Mouse (Mus musculus) midbrain, embryonic 14.5 days (tissue): Measurements from ENCODE around the gene Hsd11b2. TPM values are rescaled to one million over a fixed set of nuclear protein-coding genes. Genes with fewer than 3 reads are reported as not detected.

Experiments
- ATAC-seq: fragments of 200-750 bp; cut with Nextera tagmentation; 2 replicates; pipeline ENCODE4 v1.8.0; 2017; ENCODE audit warnings: moderate number of reproducible peaks, moderate library complexity; ENCODE audit not compliant: low FRiP score, low TSS enrichment
- DNase-seq: peaks from one replicate; pipeline ENCODE4 v3.0.0-alpha.2; 2015
- H3K27ac ChIP-seq: fragments of 300-500 bp; sonication (generic); replicated peaks from 2 replicates; pipeline ENCODE4 v1.5.1; 2014; ENCODE audit warnings: mild to moderate bottlenecking, low read depth, low read length, moderate library complexity
- H3K27me3 ChIP-seq: fragments of 300-500 bp; sonication (generic); 2 replicates; pipeline ENCODE4 v1.6.1; 2014; ENCODE audit warnings: low read length, control low read depth, mixed read lengths; ENCODE audit not compliant: control insufficient read depth, insufficient read depth
- H3K36me3 ChIP-seq: fragments of 300-500 bp; sonication (generic); 2 replicates; pipeline ENCODE4 v1.6.1; 2014; ENCODE audit warnings: low read length, control low read depth; ENCODE audit not compliant: control insufficient read depth, insufficient read depth
- H3K4me1 ChIP-seq: fragments of 300-500 bp; sonication (generic); 2 replicates; pipeline ENCODE4 v1.6.1; 2014; ENCODE audit warnings: mild to moderate bottlenecking, antibody characterized with exemption, low read length, control low read depth; ENCODE audit not compliant: control insufficient read depth, insufficient read depth
- H3K4me2 ChIP-seq: fragments of 300-500 bp; sonication (generic); 2 replicates; pipeline ENCODE4 v1.6.1; 2014; ENCODE audit warnings: mild to moderate bottlenecking, low read length, moderate library complexity
- H3K4me3 ChIP-seq: fragments of 300-500 bp; sonication (generic); replicated peaks from 2 replicates; pipeline ENCODE4 v1.5.1; 2014; ENCODE audit warnings: low read depth, low read length
- H3K9ac ChIP-seq: fragments of 300-500 bp; sonication (generic); replicated peaks from 2 replicates; pipeline ENCODE4 v1.6.1; 2014; ENCODE audit warnings: mild to moderate bottlenecking, low read length, moderate library complexity
- H3K9me3 ChIP-seq: fragments of 300-500 bp; sonication (generic); 2 replicates; pipeline ENCODE4 v1.6.1; 2016; ENCODE audit warnings: low read length, control low read depth, mixed read lengths; ENCODE audit not compliant: control insufficient read depth
- WGBS: fragments of 180-500 bp; shearing (Covaris S2); extraction: QIAGEN DNeasy Blood & Tissue Kit; methylation state at CpG from one replicate; pipeline ENCODE4 v1.1.7; 2014; 5-methylcytosine and 5-hydroxymethylcytosine counted together
- polyA plus RNA-seq: library from polyadenylated mRNA; unstranded; fragments of >200 nt; fragmentation: Nextera tagmentation; extraction: Ambion mirVana; gene quantifications from 2 replicates; pipeline ENCODE4 v1.2.1, GENCODE M21; 2014

Gene Hsd11b2
- polyA plus RNA-seq, 1 experiment from 2014 or later, result 9.7 TPM

GRCm38 (mm10) chr8:105537011-105537677 lies 18.6 kb downstream of the Hsd11b2 start:
- Histone ChIP-seq H3K27ac (no peak overlapping the region), H3K4me2 (no peak overlapping the region), H3K4me3 (no peak overlapping the region), H3K36me3 (peaks cover 52% of the 10 kb centered on the region), H3K4me1 (no peaks in the 10 kb centered on the region), H3K9me3 (no peaks in the 10 kb centered on the region), H3K9ac (no peak overlapping the region), H3K27me3 (no peaks in the 10 kb centered on the region)
- WGBS, result 91% methylated on average over 6 of the region's 6 CpGs
- ATAC-seq, result no peak
- no peak for DNase-seq

- Histone ChIP-seq H3K4me2 (no peak overlapping the region), H3K9ac (no peak overlapping the region), H3K4me1 (no peaks in the 10 kb centered on the region), H3K27me3 (no peaks in the 10 kb centered on the region), H3K27ac (no peak overlapping the region), H3K36me3 (peaks cover 52% of the 10 kb centered on the region), H3K9me3 (no peaks in the 10 kb centered on the region), H3K4me3 (no peak overlapping the region)
- ATAC-seq (no peak), DNase-seq (no peak)
- WGBS, result 91% methylated on average over 4 of the region's 4 CpGs
Observed at GRCm38 (mm10) chr8:105538940-105539339, 20.4 kb downstream of the Hsd11b2 start.

GRCm38 (mm10) chr8:105542032-105542656 lies 23.6 kb downstream of the Hsd11b2 start:
- Histone ChIP-seq H3K4me3 (no peak overlapping the region), H3K4me1 (no peaks in the 10 kb centered on the region), H3K4me2 (no peak overlapping the region), H3K27me3 (no peaks in the 10 kb centered on the region), H3K9ac (no peak overlapping the region), H3K9me3 (no peaks in the 10 kb centered on the region), H3K36me3 (peaks cover 29% of the 10 kb centered on the region), H3K27ac (no peak overlapping the region)
- WGBS, result 90% methylated on average over 3 of the region's 3 CpGs
- DNase-seq, result no peak
- ATAC-seq, result no peak

- ATAC-seq (no peak), DNase-seq (no peak)
- H3K27ac ChIP-seq, result no peak overlapping the region
- no peaks in the 10 kb centered on the region for H3K9me3 ChIP-seq
- peaks cover 22% of the 10 kb centered on the region for H3K36me3 ChIP-seq
- no peak overlapping the region for H3K4me2 ChIP-seq
- no peak overlapping the region for H3K9ac ChIP-seq
- no peaks in the 10 kb centered on the region for H3K4me1 ChIP-seq
- no peak overlapping the region for H3K4me3 ChIP-seq
- no peaks in the 10 kb centered on the region for H3K27me3 ChIP-seq
- WGBS, result over 99% methylated on average over 2 of the region's 2 CpGs
Observed at GRCm38 (mm10) chr8:105542808-105543207, 24.3 kb downstream of the Hsd11b2 start.

- ATAC-seq (no peak), DNase-seq (no peak)
- H3K4me2 ChIP-seq, result no peak overlapping the region
- H3K4me1 ChIP-seq, result no peaks in the 10 kb centered on the region
- WGBS, result 70% methylated on average over 1 of the region's 1 CpGs
- no peak overlapping the region for H3K9ac ChIP-seq
- no peaks in the 10 kb centered on the region for H3K27me3 ChIP-seq
- no peak overlapping the region for H3K27ac ChIP-seq
- no peak overlapping the region for H3K4me3 ChIP-seq
- no peaks in the 10 kb centered on the region for H3K9me3 ChIP-seq
- H3K36me3 ChIP-seq, result peaks cover 13% of the 10 kb centered on the region
Observed at GRCm38 (mm10) chr8:105543703-105544102, 25.1 kb downstream of the Hsd11b2 start.

GRCm38 (mm10) chr8:105544544-105545205 lies 26.1 kb downstream of the Hsd11b2 start:
- H3K4me3 ChIP-seq, result no peak overlapping the region
- no peak overlapping the region for H3K9ac ChIP-seq
- no peaks in the 10 kb centered on the region for H3K9me3 ChIP-seq
- DNase-seq, result no peak
- H3K4me1 ChIP-seq, result no peaks in the 10 kb centered on the region
- peaks cover 5% of the 10 kb centered on the region; the same call in 1 of the 2 replicates for H3K36me3 ChIP-seq
- no peaks in the 10 kb centered on the region for H3K27me3 ChIP-seq
- H3K27ac ChIP-seq, result no peak overlapping the region
- H3K4me2 ChIP-seq, result no peak overlapping the region
- 52% methylated on average over 7 of the region's 7 CpGs for WGBS
- no peak for ATAC-seq

- Histone ChIP-seq H3K9me3 (no peaks in the 10 kb centered on the region), H3K27me3 (no peaks in the 10 kb centered on the region), H3K36me3 (peaks cover 5% of the 10 kb centered on the region; the same call in 1 of the 2 replicates), H3K27ac (no peak overlapping the region), H3K4me3 (no peak overlapping the region), H3K4me2 (no peak overlapping the region), H3K9ac (no peak overlapping the region), H3K4me1 (no peaks in the 10 kb centered on the region)
- no peak for DNase-seq
- 86% methylated on average over 3 of the region's 3 CpGs for WGBS
- no peak for ATAC-seq
Observed at GRCm38 (mm10) chr8:105545249-105545648, 26.7 kb downstream of the Hsd11b2 start.

GRCm38 (mm10) chr8:105546384-105547350 lies 28.1 kb downstream of the Hsd11b2 start:
- Histone ChIP-seq H3K4me1 (no peaks in the 10 kb centered on the region), H3K4me2 (no peak overlapping the region), H3K9me3 (no peaks in the 10 kb centered on the region), H3K27me3 (no peaks in the 10 kb centered on the region), H3K9ac (no peak overlapping the region), H3K27ac (no peak overlapping the region), H3K4me3 (no peak overlapping the region), H3K36me3 (no peaks in the 10 kb centered on the region; the same call in 1 of the 2 replicates)
- WGBS, result 90% methylated on average over 6 of the region's 6 CpGs
- no peak for DNase-seq
- ATAC-seq, result no peak
